Mouse (Mus musculus): ENCODE measurements at regions not wholly inside any gene's neighbourhood (a gene's known extent, or its start where the extent isn't known, plus 50 kb on each side); places are given as distances from the start of the nearest gene placed in this dataset.

DNA sequence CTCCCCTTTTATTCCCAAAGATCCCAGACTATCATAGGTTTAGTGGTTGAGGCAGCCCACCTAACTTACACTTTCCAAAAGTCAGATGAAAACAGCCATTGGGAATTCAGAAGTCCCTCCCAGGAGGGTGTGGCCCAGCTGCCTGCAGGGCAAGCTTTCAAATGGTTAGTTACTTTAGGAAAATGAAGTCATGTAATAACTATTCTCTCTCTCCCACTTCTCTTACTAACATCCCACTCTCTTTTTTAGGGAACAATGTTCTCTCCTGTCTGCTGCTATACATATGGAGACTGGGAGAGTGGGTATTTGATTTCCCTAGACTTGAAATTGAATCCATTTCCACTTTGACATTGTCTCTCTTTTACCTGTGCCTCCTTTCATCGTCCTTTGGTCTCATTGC lies 55.0 kb downstream of the Zfp648 start:
- DNase-seq (ENCODE audit: low read depth, low spot score): no peak

DNA sequence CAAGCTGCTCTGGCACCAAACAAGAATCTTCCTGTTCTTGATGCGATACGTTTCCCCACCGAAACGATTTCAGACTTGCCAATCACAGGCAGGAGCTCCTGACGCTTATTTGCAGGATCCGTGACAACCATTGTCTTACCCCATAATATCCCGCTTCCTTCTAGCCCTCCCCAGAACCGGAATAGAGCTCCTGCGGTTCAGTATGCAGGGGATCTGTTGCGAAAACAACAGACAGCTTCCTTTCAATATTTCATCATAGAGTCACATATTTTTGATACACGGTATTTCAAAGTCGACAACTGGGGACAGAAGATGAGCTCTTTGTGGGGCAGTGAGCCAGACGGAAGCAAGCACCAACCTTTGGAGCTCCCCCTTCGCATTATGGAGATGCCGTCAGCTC lies 55.8 kb downstream of the Zfp648 start:
- no peak for DNase-seq (ENCODE audit: low read depth, low spot score)

DNA sequence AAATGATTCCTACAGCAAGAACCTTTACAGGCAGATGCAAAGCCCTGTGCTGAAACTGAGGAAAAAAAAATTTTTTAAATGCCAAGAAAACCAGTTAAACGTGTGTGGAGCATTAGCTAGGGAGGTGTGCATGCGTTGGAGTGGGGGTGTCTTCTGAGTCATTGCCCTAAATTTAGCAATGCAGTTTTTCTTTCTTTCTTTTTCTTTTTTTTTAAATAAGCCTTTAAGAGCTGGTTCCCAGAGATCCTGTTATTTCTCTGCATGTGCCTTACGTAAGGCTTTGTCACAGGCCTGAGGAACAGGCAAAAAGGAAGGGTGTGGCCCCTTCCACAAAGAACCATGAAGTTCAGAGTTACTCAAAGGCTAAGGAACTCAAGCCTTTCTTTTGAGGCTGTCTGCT lies 57.5 kb downstream of the Zfp648 start:
- DNase-seq (ENCODE audit: low read depth, low spot score): no peak

DNA sequence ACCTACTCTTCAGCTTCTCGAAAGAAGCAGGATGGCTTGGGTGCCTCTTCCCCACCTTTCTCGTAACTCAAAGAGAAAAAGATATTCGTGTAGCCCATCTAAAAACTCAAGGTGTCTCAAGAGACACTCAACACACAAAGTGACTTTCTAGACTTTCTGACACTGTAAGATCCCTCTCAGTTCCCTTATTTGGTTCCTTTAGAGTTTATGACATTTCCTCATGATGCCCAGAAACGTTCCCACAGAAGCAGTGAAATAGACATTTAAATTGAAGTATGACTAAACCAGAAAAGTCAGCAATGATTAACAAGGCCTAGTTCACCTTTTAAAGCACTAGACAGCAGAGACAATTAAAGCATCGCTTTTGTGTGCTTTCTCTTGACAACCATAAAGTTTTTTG lies 59.4 kb downstream of the Zfp648 start:
- DNase-seq (ENCODE audit: low read depth, low spot score): no peak

DNA sequence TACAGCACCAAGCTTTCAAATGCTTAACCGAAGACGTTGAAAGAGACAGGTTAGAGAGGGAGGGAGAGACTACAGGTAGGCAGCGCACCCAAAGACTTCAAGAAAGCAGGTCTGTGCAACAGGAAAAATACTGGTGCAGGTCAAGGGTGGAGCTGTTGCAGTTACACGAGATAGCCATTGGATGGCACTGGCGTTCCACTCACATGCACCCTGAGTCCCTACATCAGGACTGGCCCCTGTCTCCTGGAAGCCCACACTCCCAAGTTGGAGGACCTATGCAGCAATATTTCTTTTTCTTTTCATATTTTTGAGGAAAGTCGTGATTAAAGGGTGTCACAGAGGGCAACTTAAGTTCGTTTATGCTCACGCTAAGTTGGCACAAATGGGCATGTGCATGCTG lies 80.5 kb downstream of the Zfp648 start:
- DNase-seq (ENCODE audit: low read depth, low spot score): peak; percentile 56

DNA sequence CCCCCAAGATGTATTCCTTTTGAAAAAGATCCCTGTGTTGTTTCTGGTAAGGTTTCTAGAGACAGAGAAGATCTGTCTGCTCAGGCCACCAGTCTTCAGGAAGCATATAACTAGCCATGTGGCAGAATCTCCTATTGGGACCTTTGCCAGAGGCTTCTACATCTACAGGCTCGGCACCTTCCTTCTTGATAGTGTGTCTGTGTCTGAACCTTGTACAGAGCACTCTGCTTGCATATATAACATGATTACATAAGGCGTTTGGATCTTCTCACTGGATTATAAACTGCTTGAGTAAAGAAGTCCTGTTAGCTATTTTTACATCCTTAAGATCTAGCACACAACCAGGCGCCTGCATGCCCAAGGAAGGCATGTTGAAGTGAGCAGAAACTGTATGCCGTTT lies 85.1 kb downstream of the Zfp648 start:
- no peak for DNase-seq (ENCODE audit: low read depth, low spot score)

DNA sequence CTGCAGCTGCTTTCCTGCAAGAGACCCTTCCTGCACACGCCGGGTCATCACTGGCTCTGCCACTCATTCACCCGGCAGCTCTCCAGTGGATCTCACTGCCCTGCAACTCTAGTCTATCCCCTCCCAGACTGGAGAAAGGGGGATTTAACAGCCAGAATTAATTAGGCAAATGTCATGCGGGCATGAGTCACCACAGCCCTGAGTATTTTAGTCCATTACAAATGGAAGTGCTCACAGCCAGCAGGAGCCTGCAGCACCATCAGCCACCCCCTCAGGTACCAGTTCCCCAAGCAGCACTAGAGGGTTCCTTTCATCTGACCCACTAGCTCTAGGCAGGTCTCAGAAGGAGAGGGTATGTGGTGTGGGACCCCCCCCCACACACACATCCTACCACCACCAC lies 91.7 kb downstream of the Zfp648 start:
- peak; percentile 29 for DNase-seq (ENCODE audit: low read depth, low spot score)

DNA sequence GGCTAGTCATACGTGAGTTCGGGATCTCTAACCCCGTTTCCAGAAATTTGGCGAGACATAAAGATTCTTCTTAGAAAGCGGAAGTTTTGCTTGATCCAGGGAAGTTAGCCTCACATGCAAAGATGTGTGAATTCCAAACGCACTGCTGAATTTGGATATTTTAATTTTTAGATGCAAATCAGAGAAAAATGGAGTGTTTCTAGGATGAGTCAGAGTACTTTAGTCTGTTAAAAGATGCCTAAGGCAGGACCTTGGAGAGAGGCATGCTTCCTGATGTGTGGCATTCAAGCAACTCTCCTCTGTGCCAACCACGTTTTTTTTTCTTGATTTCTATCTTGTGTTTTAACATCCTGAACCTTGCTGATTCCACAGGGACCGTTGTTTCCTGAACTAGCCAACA lies 95.1 kb downstream of the Zfp648 start:
- no peak for DNase-seq (ENCODE audit: low read depth, low spot score)

DNA sequence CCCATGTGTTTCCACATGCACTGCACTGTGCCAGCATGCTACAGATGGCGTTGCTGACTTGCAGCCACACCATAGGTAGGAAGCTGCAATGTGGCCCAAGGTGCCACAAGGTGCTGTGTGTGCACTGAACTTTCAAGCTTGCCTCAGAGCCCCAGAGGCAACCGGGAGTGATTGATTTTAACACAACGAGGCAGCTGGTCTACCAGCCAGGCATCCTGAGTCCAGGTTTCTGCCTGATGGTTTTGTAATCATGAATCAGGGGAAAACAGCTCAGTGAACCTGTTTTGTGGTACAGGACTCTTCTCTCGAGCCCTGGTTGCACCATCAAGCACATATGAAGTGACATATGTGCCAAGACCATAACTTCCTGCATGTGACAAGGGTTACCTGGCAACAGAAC lies 98.9 kb downstream of the Zfp648 start:
- DNase-seq (ENCODE audit: low read depth, low spot score): no peak

DNA sequence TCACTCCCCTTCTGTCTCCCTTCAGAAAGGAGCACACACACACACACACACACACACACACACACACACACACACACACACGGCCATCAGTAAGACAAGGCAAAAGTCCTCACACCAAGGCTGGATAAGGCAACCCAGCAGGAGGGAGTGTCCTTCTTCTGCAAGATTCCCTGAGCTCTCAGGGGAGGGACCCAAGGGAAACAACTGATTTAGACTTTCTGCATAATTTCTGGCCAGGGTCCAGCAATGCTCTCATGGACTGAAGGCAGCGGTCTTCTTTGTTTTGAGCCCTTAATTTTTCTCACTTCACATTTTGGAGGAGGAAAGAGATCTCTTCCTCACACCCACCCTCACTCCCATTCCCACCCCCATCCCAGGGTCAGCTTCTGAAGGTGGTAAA lies 108.7 kb downstream of the Zfp648 start:
- DNase-seq (ENCODE audit: low read depth, low spot score): no peak

Measured in R1 (cell line).